Mouse (Mus musculus): ENCODE results near the gene Xirp1. TPM values are rescaled to one million over a fixed set of nuclear protein-coding genes. Genes with fewer than 3 reads are reported as not detected.

The Xirp1 gene
- total and polyA plus RNA-seq, 3 experiments: not detected

- Histone ChIP-seq H3K9ac (ENCODE audit: control insufficient read depth, low read depth, low read length, poor library complexity, severe bottlenecking) (no peak overlapping the region), H3K36me3 (ENCODE audit: control insufficient read depth in 1 of 2, insufficient read depth in 2 of 2, low read length in 2 of 2) (no peaks in the 10 kb centered on the region), H3K27me3 (ENCODE audit: control insufficient read depth in 1 of 2, insufficient read depth in 2 of 2, low read length in 2 of 2) (no peaks in the 10 kb centered on the region; a peak in 2 of 4 replicates), H3K27ac (ENCODE audit: control insufficient read depth, low read depth, low read length) (no peak overlapping the region), H3K9me3 (replicated peaks; ENCODE audit: insufficient read depth, low read length) (no peaks in the 10 kb centered on the region), H3K4me3 (ENCODE audit: control insufficient read depth in 1 of 2, insufficient read depth in 1 of 2, low read depth in 2 of 2, low read length in 2 of 2) (no peak overlapping the region), H3K4me1 (ENCODE audit: control insufficient read depth in 1 of 2, insufficient read depth in 2 of 2, low read length in 2 of 2) (no peaks in the 10 kb centered on the region), H3K79me2 (ENCODE audit: control insufficient read depth, insufficient read depth, low read length, poor library complexity) (no peaks in the 10 kb centered on the region)
- no peak for TF ChIP-seq ZMIZ1 (IDR thresholded peaks at IDR 0.05; ENCODE audit: low read depth, low read length)
- DNase-seq (ENCODE audit: low read depth, low spot score): no peak
These were observed 2.2 kb downstream of the Xirp1 start for GRCm38 (mm10) chr9:120021164-120021563.

- Histone ChIP-seq H3K36me3 (ENCODE audit: control insufficient read depth in 1 of 2, insufficient read depth in 2 of 2, low read length in 2 of 2) (no peaks in the 10 kb centered on the region), H3K27ac (ENCODE audit: control insufficient read depth, low read depth, low read length) (no peak overlapping the region), H3K79me2 (ENCODE audit: control insufficient read depth, insufficient read depth, low read length, poor library complexity) (no peaks in the 10 kb centered on the region), H3K4me1 (ENCODE audit: control insufficient read depth in 1 of 2, insufficient read depth in 2 of 2, low read length in 2 of 2) (no peaks in the 10 kb centered on the region), H3K9me3 (replicated peaks; ENCODE audit: insufficient read depth, low read length) (no peaks in the 10 kb centered on the region), H3K27me3 (ENCODE audit: control insufficient read depth in 1 of 2, insufficient read depth in 2 of 2, low read length in 2 of 2) (no peaks in the 10 kb centered on the region; a peak in 2 of 4 replicates), H3K4me3 (ENCODE audit: control insufficient read depth in 1 of 2, insufficient read depth in 1 of 2, low read depth in 2 of 2, low read length in 2 of 2) (no peak overlapping the region), H3K9ac (ENCODE audit: control insufficient read depth, low read depth, low read length, poor library complexity, severe bottlenecking) (no peak overlapping the region)
- TF ChIP-seq SMC3 (IDR thresholded peaks at IDR 0.05; ENCODE audit: low read depth, low read length) (peak; percentile 79), POLR2A (IDR thresholded peaks at IDR 0.05; ENCODE audit: control insufficient read depth in 1 of 2, insufficient read depth in 1 of 2, low read depth in 1 of 2, low read length in 2 of 2, poor library complexity in 1 of 2) (no peak), MXI1 (IDR thresholded peaks at IDR 0.05; ENCODE audit: low read depth, low read length) (no peak), E2F4 (IDR thresholded peaks at IDR 0.05; ENCODE audit: borderline replicate concordance, low read depth, low read length) (no peak), ZC3H11A (IDR thresholded peaks at IDR 0.05; ENCODE audit: low read depth, low read length) (peak; percentile 60), RAD21 (IDR thresholded peaks at IDR 0.05; ENCODE audit: low read depth, low read length) (peak; percentile 78), CTCF (IDR thresholded peaks at IDR 0.05 in 2 of 3, conservative IDR thresholded peaks at IDR 0.05 in 1 of 3; ENCODE audit: control insufficient read depth in 1 of 3, insufficient read depth in 1 of 3, low read depth in 2 of 3, low read length in 3 of 3, poor library complexity in 1 of 3, severe bottlenecking in 1 of 3) (peak; percentile 45 to 88 (median 75))
- peak; percentile 75 for DNase-seq (ENCODE audit: low read depth, low spot score)
These were observed 3.0 kb downstream of the Xirp1 start for GRCm38 (mm10) chr9:120020285-120020890.

- no peaks in the 10 kb centered on the region for H3K36me3 ChIP-seq (ENCODE audit: control insufficient read depth in 1 of 2, insufficient read depth in 2 of 2, low read length in 2 of 2)
- TF ChIP-seq CHD2 (IDR thresholded peaks at IDR 0.05; ENCODE audit: low read length) (no peak), NRF1 (IDR thresholded peaks at IDR 0.05; ENCODE audit: insufficient read depth, low read depth, low read length, poor library complexity, severe bottlenecking) (no peak), SMC3 (IDR thresholded peaks at IDR 0.05; ENCODE audit: low read depth, low read length) (no peak), GABPA (IDR thresholded peaks at IDR 0.05; ENCODE audit: low read depth, low read length) (no peak), SIN3A (IDR thresholded peaks at IDR 0.05; ENCODE audit: low read length) (no peak), POLR2AphosphoS5 (IDR thresholded peaks at IDR 0.05; ENCODE audit: borderline replicate concordance, low read depth, low read length) (no peak), POLR2AphosphoS2 (IDR thresholded peaks at IDR 0.05; ENCODE audit: low read length) (no peak), MXI1 (IDR thresholded peaks at IDR 0.05; ENCODE audit: low read depth, low read length) (no peak), E2F4 (IDR thresholded peaks at IDR 0.05; ENCODE audit: borderline replicate concordance, low read depth, low read length) (no peak)
- H3K4me3 ChIP-seq (ENCODE audit: control insufficient read depth in 1 of 2, insufficient read depth in 1 of 2, low read depth in 2 of 2, low read length in 2 of 2): no peak overlapping the region
- H3K27ac ChIP-seq (ENCODE audit: control insufficient read depth, low read depth, low read length): no peak overlapping the region
- DNase-seq (ENCODE audit: low read depth, low spot score): no peak
- H3K9me3 ChIP-seq (replicated peaks; ENCODE audit: insufficient read depth, low read length): no peaks in the 10 kb centered on the region
- H3K9ac ChIP-seq (ENCODE audit: control insufficient read depth, low read depth, low read length, poor library complexity, severe bottlenecking): no peak overlapping the region
- no peaks in the 10 kb centered on the region; a peak in 1 of 4 replicates for H3K27me3 ChIP-seq (ENCODE audit: control insufficient read depth in 1 of 2, insufficient read depth in 2 of 2, low read length in 2 of 2)
- H3K79me2 ChIP-seq (ENCODE audit: control insufficient read depth, insufficient read depth, low read length, poor library complexity): no peaks in the 10 kb centered on the region
- no peaks in the 10 kb centered on the region; a peak in 1 of 4 replicates for H3K4me1 ChIP-seq (ENCODE audit: control insufficient read depth in 1 of 2, insufficient read depth in 2 of 2, low read length in 2 of 2)
These were observed 6.4 kb downstream of the Xirp1 start for GRCm38 (mm10) chr9:120016956-120017355.
